Mouse (Mus musculus) heart, adult 11 months (tissue): Measurements from ENCODE around the gene Gm8897.
"Not testable (repeated sequence)": the region's sequence is repeated elsewhere in the genome, so short reads cannot be mapped to it uniquely, and the experiment has no call there.

ENCODE experiments used
- DNase-seq: peaks from one replicate; pipeline ENCODE4 v3.0.0; 2022

Gm8897 gene

DNA sequence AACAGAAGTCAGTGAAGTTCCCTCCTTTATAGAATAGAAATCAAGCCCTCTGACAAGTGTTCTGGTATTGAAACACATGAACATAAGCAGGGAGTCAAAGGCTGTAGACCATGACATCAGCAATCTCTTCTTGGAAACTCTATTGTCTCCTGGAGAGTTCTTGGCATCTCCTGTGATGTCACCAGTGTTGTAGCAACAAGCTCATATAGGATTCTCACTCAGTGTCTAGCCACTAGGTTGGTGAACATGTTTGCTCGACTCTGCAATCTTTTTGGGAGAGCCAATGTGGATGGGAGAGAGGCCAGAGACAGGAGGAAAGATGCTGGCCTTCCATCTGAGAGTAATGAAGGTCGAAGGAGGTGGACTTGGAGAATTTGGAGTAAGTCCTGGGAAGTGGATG is at the start of gene Gm8897:
Gm8897 (plus strand) TSS at position 301 of the 400 bp plus-strand sequence.
- DNase-seq, result not testable (repeated sequence)

DNA sequence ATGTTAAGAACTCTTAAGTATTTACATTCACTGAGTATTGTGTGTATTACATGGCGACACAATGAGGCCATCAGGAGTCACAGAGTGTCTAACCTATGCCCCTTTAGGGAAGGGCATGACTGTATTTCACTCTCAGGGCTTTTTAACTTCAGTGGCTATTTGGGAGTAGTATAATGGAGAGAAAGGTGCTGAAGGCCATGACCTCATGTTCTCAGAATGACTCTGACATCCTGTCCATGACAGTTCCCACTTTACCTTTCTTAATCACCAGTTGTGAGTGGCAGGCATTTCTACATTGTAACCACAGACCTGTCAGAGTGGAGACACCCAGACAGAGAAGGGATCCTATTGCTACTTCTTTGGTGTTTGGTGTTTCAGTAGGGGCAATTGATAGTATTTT is 473 bp downstream of the Gm8897 start:
- DNase-seq, result not testable (repeated sequence)
